In genomic region chr16:4448235-4448634, GRCm38 (mm10) we compare ENCODE assay signal across 9 mouse cellular contexts. TPM values are rescaled to one million over a fixed set of nuclear protein-coding genes. Genes with fewer than 3 reads are reported as not detected.
A peak's percentile ranks its signal among the peaks of the same experiment; 100 is the strongest.
DNase-seq lines count a peak whose midpoint lies in the region; ATAC-seq and TF ChIP-seq lines count a peak whose summit lies in the region.
"Had no signal": no experiment of that assay in that cellular context is flagged by ENCODE, and none has a peak within 500 bp of the region (broad histone marks: within the 10 kb centered on the region; RNA-seq: fewer than 3 reads in every experiment).

No protein-coding gene starts in this region.

- H3K4me1 ChIP-seq in embryonic facial prominence, embryonic 12.5 days: no peaks in the 10 kb centered on the region
- H3K4me1 ChIP-seq in midbrain, postnatal 0 days (ENCODE audit: insufficient read depth, low read length): no peaks in the 10 kb centered on the region
- H3K4me1 ChIP-seq: hindbrain, embryonic 15.5 days had no signal

- no peak overlapping the region for H3K27ac ChIP-seq in embryonic facial prominence, embryonic 12.5 days
- H3K27ac ChIP-seq in midbrain, postnatal 0 days (ENCODE audit: low read depth, low read length): no peak overlapping the region
- H3K27ac ChIP-seq: hindbrain, embryonic 15.5 days had no signal

- no peak overlapping the region for H3K9ac ChIP-seq in embryonic facial prominence, embryonic 12.5 days
- H3K9ac ChIP-seq in midbrain, postnatal 0 days (replicated peaks; ENCODE audit: low read length, poor library complexity, severe bottlenecking): no peak overlapping the region
- H3K9ac ChIP-seq: hindbrain, embryonic 15.5 days had no signal

- H3K36me3 ChIP-seq in embryonic facial prominence, embryonic 12.5 days: no peaks in the 10 kb centered on the region
- H3K36me3 ChIP-seq in midbrain, postnatal 0 days (ENCODE audit: insufficient read depth, low read length): no peaks in the 10 kb centered on the region
- H3K36me3 ChIP-seq: hindbrain, embryonic 15.5 days had no signal

- no peaks in the 10 kb centered on the region for H3K9me3 ChIP-seq in embryonic facial prominence, embryonic 12.5 days
- H3K9me3 ChIP-seq in midbrain, postnatal 0 days (ENCODE audit: low read length): no peaks in the 10 kb centered on the region
- H3K9me3 ChIP-seq: hindbrain, embryonic 15.5 days had no signal

- H3K4me2 ChIP-seq in embryonic facial prominence, embryonic 12.5 days (replicated peaks): no peak overlapping the region
- no peak overlapping the region for H3K4me2 ChIP-seq in midbrain, postnatal 0 days (ENCODE audit: low read depth, low read length, poor library complexity, severe bottlenecking)
- H3K4me2 ChIP-seq: hindbrain, embryonic 15.5 days had no signal

- H3K4me3 ChIP-seq in embryonic facial prominence, embryonic 12.5 days: no peak overlapping the region
- H3K4me3 ChIP-seq in midbrain, postnatal 0 days (ENCODE audit: low read depth, low read length): no peak overlapping the region
- H3K4me3 ChIP-seq: hindbrain, embryonic 15.5 days had no signal

- WGBS in embryonic facial prominence, embryonic 12.5 days: 50% methylated on average over 9 of the region's 9 CpGs
- WGBS in midbrain, postnatal 0 days: 56% methylated on average over 9 of the region's 9 CpGs

- DNase-seq in layer of hippocampus, adult 18-20 months (ENCODE audit: low spot score in 2 of 2): peak; percentile 60 to 74
- no peak for DNase-seq in layer of hippocampus, postnatal 25 days (ENCODE audit: extremely low spot score in 1 of 2, low spot score in 1 of 2)
- peak; percentile 35 to 60 for DNase-seq in kidney, postnatal 4 days
- DNase-seq in right cerebral cortex, postnatal 36 days (ENCODE audit: low spot score in 2 of 2): peak; percentile 67 to 73
- DNase-seq in midbrain, postnatal 0 days (ENCODE audit: low spot score): no peak
- no peak for DNase-seq in gastrocnemius, postnatal 25 days
- no peak for DNase-seq in liver

- TF ChIP-seq CTCF in midbrain, postnatal 0 days (IDR thresholded peaks at IDR 0.05): no peak

- ATAC-seq in embryonic facial prominence, embryonic 12.5 days (ENCODE audit: insufficient number of reproducible peaks, insufficient read depth, low FRiP score, low TSS enrichment): 0 out of 2 replicates have a peak, but pooled peaks have one; percentile 52
- ATAC-seq in midbrain, postnatal 0 days (ENCODE audit: low FRiP score): no peak

- no peaks in the 10 kb centered on the region for H3K27me3 ChIP-seq in embryonic facial prominence, embryonic 12.5 days
- H3K27me3 ChIP-seq in midbrain, postnatal 0 days (ENCODE audit: insufficient read depth, low read length): no peaks in the 10 kb centered on the region
- H3K27me3 ChIP-seq: hindbrain, embryonic 15.5 days had no signal

RNA-seq across cellular contexts. Expression of gene Adcy9, which starts 27.9 kb away (rescaled TPM):
- 100 to 1,000 TPM in 1 of 2 experiments, 10 to 100 TPM in 1; 99.4 to 106 TPM for total RNA-seq in layer of hippocampus, adult 18-20 months (2021)
- 10 to 100 TPM; 92.5 to 98.5 TPM for total RNA-seq in layer of hippocampus, postnatal 25 days (2021)
- polyA plus RNA-seq in embryonic facial prominence, embryonic 12.5 days (2016; fragmentation: Nextera tagmentation; extraction: Ambion mirVana): 1.5 and 2.2 TPM in 2 replicates
- 29.7 and 31.6 TPM in 2 replicates for total RNA-seq in midbrain, postnatal 0 days (2014; rRNA removed)
- 4.1 and 4.3 TPM in 2 replicates for polyA plus RNA-seq in midbrain, postnatal 0 days (2015; fragmentation: Nextera tagmentation; extraction: Ambion mirVana)
- total RNA-seq in gastrocnemius, postnatal 25 days (2021): 10 to 100 TPM; 27.0 to 28.2 TPM

Comparison
In these comparisons a context has a peak if more than half of its experiments do, and no peak if none do; other contexts are left out.
1. DNase-seq: peak in layer of hippocampus, adult 18-20 months (2 of 2), kidney, postnatal 4 days (2 of 2) and right cerebral cortex, postnatal 36 days (2 of 2); none in layer of hippocampus, postnatal 25 days (0 of 2), midbrain, postnatal 0 days (single experiment), gastrocnemius, postnatal 25 days (single experiment) and liver (single experiment).